Mouse (Mus musculus) urinary bladder, postnatal 10 days (tissue): Measurements from ENCODE around the gene Apip.

Experiments used
- DNase-seq: peaks from one replicate; pipeline ENCODE4 v3.0.0; 2022; ENCODE audit warnings: low spot score

Apip gene

GRCm38 (mm10) chr2:103073219-103073982 is at the start of gene Apip, which contains the start of gene Pdhx:
TSS of gene Apip (plus strand) at chr2:103073675.
TSS of gene Pdhx (minus strand) at chr2:103073513.
- DNase-seq, result peak; percentile 99

DNA sequence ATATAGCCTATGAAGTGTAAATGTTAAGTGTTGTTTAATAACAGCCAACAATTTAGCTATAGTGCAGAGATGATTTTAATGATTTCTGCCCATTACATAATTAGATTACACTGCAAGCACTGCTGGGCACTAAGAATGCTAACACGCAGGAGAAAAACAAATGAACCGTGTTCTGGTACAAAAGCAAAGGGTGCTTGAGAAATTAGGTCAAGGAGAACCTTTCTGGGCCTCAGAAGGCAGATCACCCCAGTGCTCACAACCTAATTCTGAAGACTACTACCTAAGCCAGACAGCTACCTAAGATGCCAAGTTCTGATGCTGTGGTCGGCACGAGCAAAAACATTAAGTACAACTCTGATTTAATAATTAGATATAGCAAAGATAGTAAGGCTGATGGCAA is 35.6 kb upstream of the Apip start:
- no peak for DNase-seq

DNA sequence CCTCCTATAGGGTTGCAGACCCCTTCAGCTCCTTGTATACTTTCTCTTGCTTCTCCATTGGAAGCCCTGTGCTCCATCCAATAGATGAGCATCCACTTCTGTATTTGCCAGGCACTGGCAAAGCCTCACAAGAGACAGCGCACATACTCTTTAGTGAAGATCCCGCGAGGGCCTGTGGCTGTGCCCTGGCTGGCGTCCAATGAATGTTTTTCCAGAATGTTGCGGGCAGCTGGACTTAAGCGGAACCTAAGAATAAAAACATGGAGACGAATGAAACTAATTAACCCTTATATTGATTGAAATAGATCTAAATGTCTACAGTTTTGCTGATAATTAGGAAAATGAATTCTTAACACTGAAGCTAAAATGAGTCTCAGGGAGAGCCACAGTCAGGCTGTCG is 32.6 kb upstream of the Apip start:
- DNase-seq, result no peak

GRCm38 (mm10) chr2:103045286-103045685 is 28.2 kb upstream of the Apip start:
- no peak for DNase-seq

DNA sequence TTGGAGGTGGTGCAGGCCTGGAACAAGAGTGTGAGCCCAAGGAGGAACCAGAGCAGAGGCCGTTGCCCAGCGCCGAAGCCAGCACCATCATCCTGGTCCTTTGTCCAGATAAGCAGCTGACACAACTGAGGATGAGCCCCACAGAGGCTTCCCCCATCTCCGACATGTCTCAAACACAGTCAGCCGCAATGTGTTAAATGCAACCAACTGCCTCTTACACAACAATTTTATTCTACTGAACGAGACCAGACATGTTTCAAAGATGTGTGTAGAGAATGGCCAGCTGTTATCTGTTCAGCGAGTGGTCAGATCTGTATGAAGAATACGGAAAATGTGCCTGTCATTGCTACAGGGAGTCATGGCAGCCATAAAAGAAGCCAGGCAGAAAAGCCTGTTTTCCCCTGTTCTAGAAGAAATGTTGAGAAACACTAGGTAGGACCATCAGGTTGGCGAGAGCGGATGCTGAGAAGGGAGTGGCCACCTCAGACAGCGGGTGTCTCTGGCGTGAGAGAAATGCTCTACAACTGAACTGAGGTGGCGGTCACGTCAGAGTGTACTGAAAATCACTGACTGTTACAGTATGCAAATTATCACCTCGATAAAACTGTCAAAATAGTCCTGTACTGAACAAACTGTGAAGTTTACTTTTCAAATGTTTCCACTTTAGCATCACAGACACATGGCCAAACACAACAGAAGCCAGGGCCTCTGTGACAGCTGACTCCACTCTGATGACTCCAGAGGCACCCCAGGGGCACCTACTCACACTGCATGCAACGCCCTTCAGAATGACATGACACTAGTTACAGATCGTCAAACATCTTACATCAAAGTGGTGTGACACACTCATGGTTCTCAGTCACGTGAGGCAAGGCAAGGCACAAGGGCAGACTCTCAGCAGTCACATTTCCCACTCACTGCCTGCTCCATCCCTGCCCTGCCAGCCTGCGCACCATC is 21.3 kb upstream of the Apip start:
- no peak for DNase-seq

DNA sequence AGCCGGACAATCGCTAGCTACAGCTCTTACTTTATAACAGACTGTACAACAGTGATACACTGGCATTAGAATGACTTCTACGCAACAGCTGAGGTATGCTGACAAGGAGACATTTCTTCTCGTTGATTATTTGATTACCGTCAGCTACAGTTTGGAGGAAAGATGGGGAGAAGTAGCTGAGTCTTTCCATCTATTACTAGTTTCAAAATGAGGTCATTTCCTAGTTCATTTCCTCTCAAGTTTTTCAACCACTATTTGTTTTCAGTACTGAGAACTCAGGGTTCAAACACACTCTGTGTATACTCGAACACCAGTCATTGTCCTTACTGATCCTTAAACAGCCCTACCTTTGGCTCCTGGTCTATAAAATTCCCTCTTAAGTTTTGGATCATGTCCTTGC is 17.7 kb upstream of the Apip start:
- DNase-seq, result no peak

GRCm38 (mm10) chr2:103058266-103058665 is 15.2 kb upstream of the Apip start:
- no peak for DNase-seq

GRCm38 (mm10) chr2:103062865-103063264 is 10.6 kb upstream of the Apip start:
- DNase-seq, result no peak

DNA sequence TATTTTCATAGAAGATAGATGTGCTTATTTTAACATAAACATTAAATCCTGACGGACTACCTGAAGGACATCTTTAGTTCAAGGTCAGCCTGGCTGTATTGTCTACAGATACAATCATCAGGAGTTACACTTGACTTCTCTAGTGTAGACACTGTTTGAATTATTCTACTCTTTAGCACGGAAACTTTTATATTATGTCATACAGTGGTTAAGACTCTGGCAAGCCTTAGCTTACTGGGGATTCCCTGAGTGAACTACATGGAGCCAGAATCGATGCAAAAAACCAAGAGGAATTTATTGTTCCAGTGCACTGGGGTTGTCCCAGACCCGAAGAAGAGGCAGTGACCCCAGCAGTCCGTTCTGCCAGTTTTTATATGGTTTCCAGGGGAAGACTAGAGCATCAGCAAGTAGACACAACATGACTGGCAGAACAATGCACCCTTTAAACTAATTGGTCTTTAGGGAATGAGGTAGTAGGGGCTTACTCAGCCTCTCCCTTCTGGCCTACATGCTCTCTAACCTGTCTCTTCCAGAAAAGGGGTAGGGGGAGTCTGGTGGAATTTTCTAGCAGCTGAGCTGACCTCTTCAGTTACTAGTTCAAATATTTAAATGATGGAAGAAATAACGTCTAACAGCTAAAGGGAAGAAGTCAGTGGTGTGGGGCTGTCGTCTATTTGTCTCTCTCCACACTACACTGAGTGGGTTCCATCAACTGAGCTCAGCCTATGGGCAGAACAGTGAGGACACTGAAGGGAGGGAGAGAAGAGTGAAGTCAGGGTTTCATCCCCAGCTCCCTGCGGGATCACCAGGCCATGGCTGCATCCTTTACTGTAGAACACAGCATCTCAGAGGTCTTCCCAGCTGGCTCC is 6.6 kb upstream of the Apip start:
- DNase-seq, result no peak

DNA sequence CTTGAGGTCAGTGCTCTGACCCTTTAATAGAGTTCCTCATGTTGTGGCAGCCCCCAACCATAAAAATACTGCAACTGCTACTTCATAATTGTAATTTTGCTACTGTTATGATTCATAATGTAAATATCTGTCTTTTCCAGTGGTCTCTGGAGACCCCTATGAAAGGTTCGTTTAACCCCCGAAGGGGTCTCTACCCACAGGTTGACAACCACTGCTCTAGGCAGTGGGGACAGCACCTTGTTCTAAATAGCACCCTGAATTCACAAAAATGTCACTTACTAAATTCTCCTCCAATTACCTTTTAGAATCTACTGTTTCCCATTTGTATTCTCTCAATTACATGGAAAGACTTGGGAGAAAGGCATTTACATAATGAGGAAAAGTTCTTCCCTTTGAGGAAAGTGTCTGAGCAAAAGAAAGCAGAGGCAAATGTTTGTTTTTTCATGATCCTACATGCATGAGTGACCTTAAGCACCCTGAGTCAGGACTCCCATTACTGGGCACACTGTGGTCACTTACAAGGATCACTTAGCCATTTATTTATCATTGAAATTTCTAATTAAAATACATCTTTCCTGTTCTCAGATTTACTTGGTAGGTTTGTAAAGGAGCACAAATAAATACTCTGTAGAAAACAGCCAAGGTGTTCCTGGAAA is 5.8 kb upstream of the Apip start:
- no peak for DNase-seq

GRCm38 (mm10) chr2:103068602-103069001 is 4.9 kb upstream of the Apip start:
- no peak for DNase-seq

DNA sequence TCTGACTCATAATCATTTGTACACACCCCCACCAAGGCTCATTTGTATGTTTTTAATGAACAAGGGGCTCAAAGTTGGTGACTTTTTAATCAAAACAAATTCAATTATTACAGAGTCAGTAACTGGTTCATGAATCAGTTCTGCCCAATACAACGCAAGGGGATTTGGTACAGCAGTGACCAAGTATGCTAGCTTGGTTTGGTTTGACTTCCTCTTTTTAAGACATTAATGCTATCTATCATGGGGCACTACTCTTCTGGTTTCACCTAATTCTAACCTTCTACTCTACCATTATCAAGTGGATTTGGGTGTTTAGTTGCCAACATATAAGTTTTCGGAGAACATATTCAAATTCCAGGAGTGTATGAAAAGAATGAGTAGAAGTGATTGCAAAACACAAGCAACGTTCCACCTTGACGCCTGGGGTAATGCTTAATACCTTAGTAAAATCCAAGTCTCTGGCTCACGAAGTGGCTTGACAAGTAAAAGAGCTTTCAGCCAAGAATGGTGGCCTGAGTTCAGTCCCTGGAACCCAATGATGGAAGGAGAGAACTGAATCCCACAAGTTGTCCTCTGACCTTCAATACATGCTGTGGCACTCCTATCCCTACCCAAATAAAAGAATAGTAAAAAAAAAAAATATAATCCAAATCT is 3.6 kb upstream of the Apip start:
- DNase-seq, result no peak

DNA sequence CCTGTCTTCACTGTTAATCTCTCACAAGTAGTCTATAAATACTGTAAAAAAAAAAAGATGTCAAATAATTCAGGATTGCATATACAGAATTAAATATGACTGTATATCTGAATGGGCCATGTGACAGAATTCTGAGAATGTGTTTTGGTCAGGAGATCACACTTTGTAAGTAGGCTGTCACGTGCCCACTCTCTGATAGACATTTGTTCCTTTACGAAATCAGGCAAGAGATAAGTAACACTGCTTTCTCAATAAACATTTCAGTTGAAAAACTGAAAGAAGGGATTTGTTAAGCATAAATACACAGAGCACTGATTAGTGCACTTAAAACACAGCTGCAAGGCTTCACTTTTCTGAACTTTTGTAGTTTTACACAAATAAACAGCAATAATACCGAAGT is 2.9 kb upstream of the Apip start:
- DNase-seq, result no peak

DNA sequence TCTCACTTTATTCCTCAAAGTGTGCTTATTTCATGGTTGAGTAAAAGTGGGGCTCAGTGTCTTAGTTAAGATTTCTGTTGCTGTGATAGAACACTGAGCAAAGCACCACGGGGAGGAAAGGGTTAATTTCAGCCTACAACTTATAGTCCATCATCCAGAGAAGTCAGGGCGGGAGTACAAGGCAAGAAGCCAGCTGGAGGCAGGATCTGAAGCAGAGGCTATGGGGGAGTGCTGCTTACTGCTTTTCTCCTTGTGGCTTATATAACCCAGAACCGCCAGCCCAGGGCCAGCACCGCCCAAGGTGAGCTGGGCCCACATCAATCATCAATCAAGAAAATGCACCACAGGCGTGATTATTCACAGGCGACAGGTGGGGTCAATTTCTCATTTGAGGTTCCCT is 7.6 kb downstream of the Apip start:
- DNase-seq, result no peak

GRCm38 (mm10) chr2:103081706-103082105 is 8.2 kb downstream of the Apip start:
- DNase-seq, result no peak

- DNase-seq, result no peak
These were observed 9.4 kb downstream of the Apip start for GRCm38 (mm10) chr2:103082853-103083252.

GRCm38 (mm10) chr2:103084451-103084850 is 11.0 kb downstream of the Apip start:
- no peak for DNase-seq

DNA sequence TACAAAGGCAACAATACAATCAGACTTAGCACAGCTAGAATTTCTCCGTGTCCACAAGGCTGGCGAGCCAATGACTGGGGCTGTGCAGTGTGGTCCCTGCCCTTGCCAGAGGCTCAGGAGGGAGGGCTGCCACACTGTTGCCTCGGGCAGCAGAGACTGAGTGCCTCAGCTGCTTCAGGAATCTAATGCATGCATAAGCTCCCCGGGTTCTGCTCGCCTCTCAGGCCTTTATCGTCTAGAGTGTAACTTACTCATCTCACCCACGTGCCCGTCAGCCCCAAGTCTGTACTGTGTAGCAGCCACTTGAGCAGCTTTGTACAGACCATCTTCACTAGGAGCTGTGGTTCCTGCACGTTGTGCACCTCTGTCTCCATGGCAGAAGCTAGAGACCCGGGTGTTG is 12.2 kb downstream of the Apip start:
- no peak for DNase-seq

DNA sequence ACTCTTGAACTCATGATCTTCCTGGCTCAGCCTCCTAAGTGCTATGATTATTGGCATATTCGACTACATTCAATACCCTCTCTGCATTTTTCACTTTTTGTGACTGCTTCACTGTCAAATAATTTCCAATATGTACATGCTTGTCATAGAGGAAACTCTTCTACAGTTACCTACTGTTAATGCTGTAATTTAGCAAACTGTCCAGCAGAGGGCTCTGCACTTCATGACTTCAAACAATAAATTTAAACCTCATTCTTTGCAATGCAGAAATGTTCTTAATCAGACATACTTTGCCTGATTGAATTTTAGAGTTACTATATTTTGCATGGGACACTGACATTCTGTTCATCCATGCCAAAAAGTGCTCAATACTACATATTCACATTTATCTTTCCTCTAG is 13.0 kb downstream of the Apip start:
- no peak for DNase-seq

- no peak for DNase-seq
These were observed 14.6 kb downstream of the Apip start for GRCm38 (mm10) chr2:103088099-103088498.

GRCm38 (mm10) chr2:103089521-103089920 is 16.0 kb downstream of the Apip start:
- no peak for DNase-seq
